In the genomic region with DNA sequence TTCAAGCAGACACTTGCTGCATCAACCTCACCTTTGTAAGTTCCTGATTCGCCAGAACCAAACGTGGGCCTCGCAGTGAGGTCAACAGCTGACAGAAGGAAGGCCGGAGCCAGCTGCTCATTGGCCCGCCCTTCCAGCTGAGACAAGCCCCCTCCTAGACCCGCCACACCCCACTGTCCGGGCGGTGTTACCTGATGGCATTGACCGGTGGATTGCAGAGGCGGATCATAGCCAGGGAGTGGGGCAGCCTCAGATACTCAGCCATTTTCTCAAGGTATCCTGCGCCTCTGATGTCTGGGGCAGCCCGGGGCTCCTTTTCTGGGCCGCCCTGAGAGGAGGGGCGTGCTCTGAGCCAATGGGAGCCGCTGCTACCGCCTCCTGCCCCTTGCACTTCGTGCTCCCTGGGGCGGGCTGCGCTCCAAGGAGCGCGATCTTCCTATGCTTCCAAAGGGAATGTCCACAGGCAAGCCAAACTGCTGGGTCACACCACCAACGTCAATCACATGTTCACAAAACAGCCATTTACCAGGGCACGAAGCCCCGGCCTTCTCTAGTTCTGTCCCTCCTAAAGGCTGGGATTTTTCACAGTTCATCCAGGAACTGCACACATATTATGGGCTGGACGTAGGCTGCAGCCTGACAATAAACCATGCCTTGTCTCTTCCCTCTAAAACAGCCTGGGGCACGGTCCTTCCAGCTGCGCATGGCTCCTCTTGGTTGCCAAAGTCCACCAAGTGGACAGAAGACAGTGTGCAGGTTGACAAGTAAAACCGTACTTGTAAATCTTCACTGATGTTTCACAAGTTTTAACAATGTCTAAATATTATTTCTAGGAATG, we compare ENCODE assay signal across 7 mouse cellular contexts. TPM values are rescaled to one million over a fixed set of nuclear protein-coding genes. Genes with fewer than 3 reads are reported as not detected.
A peak's percentile ranks its signal among the peaks of the same experiment; 100 is the strongest.
DNase-seq lines count a peak whose midpoint lies in the region; ATAC-seq and TF ChIP-seq lines count a peak whose summit lies in the region.

Ehhadh (minus strand) TSS at position 292 of the 838 bp plus-strand sequence.

- no peaks in the 10 kb centered on the region for H3K36me3 ChIP-seq in embryonic facial prominence, embryonic 10.5 days (replicated peaks)
- no peaks in the 10 kb centered on the region for H3K36me3 ChIP-seq in intestine, embryonic 16.5 days (ENCODE audit: control insufficient read depth, insufficient read depth, low read length)
- no peaks in the 10 kb centered on the region for H3K36me3 ChIP-seq in limb, embryonic 13.5 days
- H3K36me3 ChIP-seq in midbrain, embryonic 13.5 days = no peaks in the 10 kb centered on the region
- no peaks in the 10 kb centered on the region for H3K36me3 ChIP-seq in spleen, adult 2 months (ENCODE audit: control insufficient read depth, insufficient read depth, low read length)

- peak within 1 kb of the TSS; percentile 75 for H3K27ac ChIP-seq in embryonic facial prominence, embryonic 10.5 days (replicated peaks)
- H3K27ac ChIP-seq in intestine, embryonic 16.5 days (ENCODE audit: low read length) = peak within 1 kb of the TSS; percentile 68
- no peak within 1 kb of the TSS for H3K27ac ChIP-seq in limb, embryonic 13.5 days
- no peak within 1 kb of the TSS for H3K27ac ChIP-seq in midbrain, embryonic 13.5 days
- H3K27ac ChIP-seq in spleen, adult 2 months (ENCODE audit: insufficient read depth, low read length) = peak within 1 kb of the TSS; percentile 65

- peaks cover 12% of the 10 kb centered on the region for H3K4me1 ChIP-seq in embryonic facial prominence, embryonic 10.5 days
- peaks cover 4% of the 10 kb centered on the region; the same call in 1 of the 2 replicates for H3K4me1 ChIP-seq in intestine, embryonic 16.5 days (ENCODE audit: control insufficient read depth, insufficient read depth, low read length)
- peaks cover 8% of the 10 kb centered on the region; the same call in 1 of the 2 replicates for H3K4me1 ChIP-seq in limb, embryonic 13.5 days
- peaks cover 11% of the 10 kb centered on the region for H3K4me1 ChIP-seq in midbrain, embryonic 13.5 days (replicated peaks)
- peaks cover 2% of the 10 kb centered on the region; the same call in 1 of the 2 replicates for H3K4me1 ChIP-seq in spleen, adult 2 months (ENCODE audit: control insufficient read depth, insufficient read depth, insufficient read length)

- no peaks in the 10 kb centered on the region for H3K9me3 ChIP-seq in embryonic facial prominence, embryonic 10.5 days
- H3K9me3 ChIP-seq in intestine, embryonic 16.5 days (ENCODE audit: control insufficient read depth, low read length) = no peaks in the 10 kb centered on the region
- no peaks in the 10 kb centered on the region for H3K9me3 ChIP-seq in limb, embryonic 13.5 days
- H3K9me3 ChIP-seq in midbrain, embryonic 13.5 days = no peaks in the 10 kb centered on the region

- H3K4me3 ChIP-seq in embryonic facial prominence, embryonic 10.5 days = peak within 1 kb of the TSS; percentile 66
- H3K4me3 ChIP-seq in intestine, embryonic 16.5 days (ENCODE audit: low read length) = peak within 1 kb of the TSS; percentile 59
- peak within 1 kb of the TSS; percentile 58 for H3K4me3 ChIP-seq in limb, embryonic 13.5 days
- H3K4me3 ChIP-seq in midbrain, embryonic 13.5 days (replicated peaks) = peak within 1 kb of the TSS; percentile 46
- peak within 1 kb of the TSS; percentile 81 for H3K4me3 ChIP-seq in spleen, adult 2 months (ENCODE audit: extremely low read depth, insufficient read depth, insufficient read length)

- TF ChIP-seq CTCF in spleen, adult 2 months (IDR thresholded peaks at IDR 0.05; ENCODE audit: extremely low read depth, insufficient read depth, insufficient read length, insufficient replicate concordance) = no peak

- TF ChIP-seq POLR2A in spleen, adult 2 months (IDR thresholded peaks at IDR 0.05; ENCODE audit: low read depth, low read length) = no peak

- H3K9ac ChIP-seq in intestine, embryonic 16.5 days (ENCODE audit: low read depth, low read length) = peak within 1 kb of the TSS; percentile 75
- peak within 1 kb of the TSS; percentile 72 for H3K9ac ChIP-seq in limb, embryonic 13.5 days
- peak within 1 kb of the TSS; percentile 68 for H3K9ac ChIP-seq in midbrain, embryonic 13.5 days (replicated peaks)

- WGBS in embryonic facial prominence, embryonic 10.5 days = 7% methylated on average over 28 of the region's 28 CpGs
- 4% methylated on average over 28 of the region's 28 CpGs for WGBS in intestine, embryonic 16.5 days
- 5% methylated on average over 28 of the region's 28 CpGs for WGBS in limb, embryonic 13.5 days
- 7% methylated on average over 28 of the region's 28 CpGs for WGBS in midbrain, embryonic 13.5 days
- WGBS in spleen, adult 2 months = 15% methylated on average over 28 of the region's 28 CpGs

- peak within 1 kb of the TSS; percentile 66 for H3K4me2 ChIP-seq in intestine, embryonic 16.5 days (ENCODE audit: low read depth, low read length)
- peak within 1 kb of the TSS; percentile 80 for H3K4me2 ChIP-seq in limb, embryonic 13.5 days (replicated peaks)
- H3K4me2 ChIP-seq in midbrain, embryonic 13.5 days (replicated peaks) = peak within 1 kb of the TSS; percentile 74

- 0 out of 2 replicates have a peak, but pooled peaks cover 2% of the 10 kb centered on the region for H3K27me3 ChIP-seq in embryonic facial prominence, embryonic 10.5 days (replicated peaks; ENCODE audit: low read depth, poor library complexity, severe bottlenecking)
- H3K27me3 ChIP-seq in intestine, embryonic 16.5 days (replicated peaks; ENCODE audit: control insufficient read depth, insufficient read depth, low read length) = no peaks in the 10 kb centered on the region
- no peaks in the 10 kb centered on the region for H3K27me3 ChIP-seq in limb, embryonic 13.5 days
- no peaks in the 10 kb centered on the region for H3K27me3 ChIP-seq in midbrain, embryonic 13.5 days
- H3K27me3 ChIP-seq in spleen, adult 2 months (ENCODE audit: control insufficient read depth, insufficient read depth, low read length) = no peaks in the 10 kb centered on the region

- peak; percentile 89 for ATAC-seq in granulocyte monocyte progenitor cell, adult 5-6 weeks (replicated peaks; ENCODE audit: poor library complexity, severe bottlenecking)
- peak; percentile 98 for ATAC-seq in intestine, embryonic 16.5 days
- ATAC-seq in limb, embryonic 13.5 days (ENCODE audit: low FRiP score, low read depth) = peak; percentile 95
- ATAC-seq in midbrain, embryonic 13.5 days = peak; percentile 95

- peak; percentile 82 for DNase-seq in adrenal gland, postnatal 25 days
- DNase-seq in embryonic facial prominence, embryonic 10.5 days (ENCODE audit: low spot score) = peak; percentile 76
- DNase-seq in spleen, adult 2 months (ENCODE audit: low read depth in 1 of 2, low spot score in 2 of 2) = peak; percentile 12 to 41

RNA-seq across cellular contexts. Expression of gene Ehhadh, which starts in this region (rescaled TPM):
- total RNA-seq in adrenal gland, postnatal 25 days (2021) = 29.8 and 38.0 TPM in 2 replicates
- 1.8 and 2.1 TPM in 2 replicates for polyA plus RNA-seq in embryonic facial prominence, embryonic 10.5 days (2016; fragmentation: Nextera tagmentation; extraction: Ambion mirVana)
- total RNA-seq in granulocyte monocyte progenitor cell, adult 5-6 weeks (2014; fragmentation: Nextera tagmentation) = 1.8 and 5.1 TPM in 2 replicates
- total RNA-seq in granulocyte monocyte progenitor cell, adult 5-6 weeks (2017) = 2.2 and 2.8 TPM in 2 replicates
- polyA plus RNA-seq in intestine, embryonic 16.5 days (2015; fragmentation: Nextera tagmentation; extraction: Ambion mirVana) = 20.2 and 25.9 TPM in 2 replicates
- polyA plus RNA-seq in limb, embryonic 13.5 days (2015; fragmentation: Nextera tagmentation; extraction: Ambion mirVana) = 2.6 and 2.9 TPM in 2 replicates
- polyA plus RNA-seq in midbrain, embryonic 13.5 days (2015; fragmentation: Nextera tagmentation; extraction: Ambion mirVana) = 1.2 and 1.3 TPM in 2 replicates
- polyA plus RNA-seq in spleen, adult 2 months (2012; rRNA removed) = 1.4 and 1.7 TPM in 2 replicates

Comparison
In these comparisons a context has a peak if more than half of its experiments do, and no peak if none do; other contexts are left out.
1. DNase-seq: peak in every context shown above with its lines; median percentile 82 in adrenal gland, postnatal 25 days; 76 in embryonic facial prominence, embryonic 10.5 days; 26 in spleen, adult 2 months.
2. H3K27ac ChIP-seq: peak in embryonic facial prominence, embryonic 10.5 days (single experiment), intestine, embryonic 16.5 days (single experiment) and spleen, adult 2 months (single experiment); none in limb, embryonic 13.5 days (single experiment) and midbrain, embryonic 13.5 days (single experiment).
3. Peak in every context shown above with its lines, with median percentiles within 50 percentile points of each other: H3K4me3 ChIP-seq, ATAC-seq, H3K4me2 ChIP-seq and H3K9ac ChIP-seq.